Mouse (Mus musculus): ENCODE data around the gene Rfx1.

GRCm38 (mm10) chr8:84019738-84020137 is 46.9 kb upstream of the Rfx1 start:
- TF ChIP-seq POLR2A (IDR thresholded peaks at IDR 0.05; ENCODE audit: low read depth, low read length) (no peak), CTCF (IDR thresholded peaks at IDR 0.05; ENCODE audit: borderline replicate concordance, insufficient read depth, low read length) (no peak)

Measured in embryonic fibroblast, embryonic 13.5 days (primary cell).